Mouse (Mus musculus): ENCODE results near the gene Borcs5. TPM values are rescaled to one million over a fixed set of nuclear protein-coding genes. Genes with fewer than 3 reads are reported as not detected.

Borcs5 gene
- total RNA-seq (2015; ENCODE audit: low replicate concordance): 3.8 and 5.0 TPM in 2 replicates
- 0.45 and 6.4 TPM in 2 replicates for total RNA-seq (2017; ENCODE audit: low replicate concordance)

DNA sequence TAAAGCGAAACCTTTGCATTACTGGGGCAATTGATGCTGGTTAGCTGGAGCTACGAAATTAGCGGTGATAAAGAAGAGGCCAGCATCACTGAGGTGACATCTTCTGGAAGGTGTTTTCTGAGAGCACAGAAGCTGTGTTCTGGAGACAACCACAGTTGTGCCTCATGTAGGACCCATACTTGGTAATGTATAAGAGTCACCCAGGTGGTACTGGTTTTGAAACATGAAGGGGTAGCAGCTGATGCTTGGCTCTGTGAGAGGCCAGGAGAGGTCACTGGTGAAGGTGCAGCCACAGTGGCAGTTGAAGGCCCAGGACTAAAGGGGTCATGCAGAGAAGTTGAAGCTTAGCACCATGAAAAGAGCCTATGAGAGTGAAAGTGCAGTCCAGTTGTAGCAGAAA is at the start of gene Borcs5:
Borcs5 (plus strand) TSS at position 301 of the 400 bp plus-strand sequence.
- ATAC-seq (replicated peaks; ENCODE audit: low FRiP score, poor library complexity, severe bottlenecking): no peak

DNA sequence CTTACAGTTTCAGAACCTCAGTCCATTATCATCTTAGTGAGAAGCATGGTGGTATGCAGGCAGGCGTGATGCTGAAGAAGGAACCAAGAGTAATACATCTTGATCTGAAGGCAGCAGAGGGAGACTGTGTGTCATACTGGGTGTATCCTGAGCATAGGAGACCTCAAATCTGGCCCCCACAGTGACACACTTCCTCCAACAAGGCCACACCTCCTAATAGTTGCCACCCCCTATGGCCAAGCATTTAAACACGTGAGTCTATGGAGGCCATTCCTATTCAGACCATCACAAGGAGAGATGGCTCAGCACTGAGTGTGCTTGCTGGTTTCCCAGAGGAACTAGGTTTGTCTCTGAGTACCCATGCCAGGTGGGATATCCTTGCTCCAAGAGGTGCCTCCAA is 47.7 kb upstream of the Borcs5 start:
- ATAC-seq (replicated peaks; ENCODE audit: low FRiP score, poor library complexity, severe bottlenecking): no peak

DNA sequence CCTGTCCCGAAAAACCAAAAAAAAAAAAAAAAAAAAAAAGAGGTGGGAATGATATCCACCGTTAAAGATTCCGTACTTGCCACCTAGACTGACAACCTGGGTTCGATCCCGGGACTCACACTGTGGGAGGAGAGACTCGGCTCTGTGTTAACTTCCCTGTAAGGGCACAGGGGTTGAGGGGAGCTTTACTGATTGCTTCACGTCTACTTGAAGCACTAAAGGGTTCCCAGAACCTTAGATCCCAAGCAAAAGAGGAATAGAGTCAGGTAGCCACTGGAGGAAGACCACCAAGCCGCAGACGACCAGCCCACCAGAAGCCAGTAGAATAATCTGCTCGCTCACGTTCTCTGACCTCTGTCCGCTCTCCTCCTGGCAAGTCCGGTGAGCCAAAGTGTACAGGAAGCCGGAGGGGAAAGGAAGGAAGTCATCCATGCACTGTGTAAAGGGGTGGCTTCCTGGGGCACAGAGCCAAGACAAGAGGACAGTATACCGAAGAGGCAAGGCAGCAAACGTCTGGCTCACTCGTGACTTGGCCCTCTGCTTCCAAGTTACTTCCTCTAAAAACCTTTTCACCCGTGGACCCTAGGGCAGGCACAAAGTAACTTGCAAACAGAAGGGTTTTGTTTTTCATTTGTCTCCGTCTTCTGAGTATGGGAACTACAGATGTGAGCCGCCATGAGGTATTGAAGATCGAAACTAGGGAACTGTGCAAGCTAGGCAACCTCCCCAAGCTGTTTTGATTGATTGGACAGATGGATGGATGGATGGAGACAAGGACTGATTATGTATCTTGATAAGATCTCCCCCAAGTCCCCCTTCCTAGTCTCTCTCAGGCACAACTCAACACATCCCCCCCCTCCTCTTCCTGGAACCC is 44.5 kb upstream of the Borcs5 start:
- ATAC-seq (replicated peaks; ENCODE audit: low FRiP score, poor library complexity, severe bottlenecking): no peak

DNA sequence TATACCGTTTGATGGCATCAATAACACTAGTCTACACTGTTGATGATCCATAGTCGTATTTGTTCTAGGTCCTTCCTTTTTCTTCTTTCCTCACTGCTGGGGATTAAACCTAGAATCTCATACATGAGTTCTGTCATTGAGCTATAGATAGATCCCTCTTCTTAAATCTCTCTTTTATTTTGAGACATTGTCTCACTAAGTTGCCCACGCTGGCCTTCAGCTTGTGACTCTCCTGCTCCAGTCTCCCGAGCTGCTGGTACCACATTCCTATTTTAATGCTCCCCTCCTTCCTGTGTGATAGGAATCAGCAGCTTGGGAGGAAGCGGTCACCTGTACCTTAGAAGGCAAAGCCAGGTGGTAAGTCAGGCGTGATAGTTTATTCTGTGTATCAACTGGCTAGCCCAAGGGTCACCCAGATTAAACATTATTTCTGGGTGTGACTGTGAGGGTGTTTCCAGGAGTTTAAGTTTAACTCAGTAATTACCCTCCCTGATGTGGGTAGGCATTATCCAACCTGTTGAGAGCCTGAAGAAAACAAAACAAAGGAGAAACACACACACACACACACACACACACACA is 41.6 kb upstream of the Borcs5 start:
- no peak for ATAC-seq (replicated peaks; ENCODE audit: low FRiP score, poor library complexity, severe bottlenecking)

DNA sequence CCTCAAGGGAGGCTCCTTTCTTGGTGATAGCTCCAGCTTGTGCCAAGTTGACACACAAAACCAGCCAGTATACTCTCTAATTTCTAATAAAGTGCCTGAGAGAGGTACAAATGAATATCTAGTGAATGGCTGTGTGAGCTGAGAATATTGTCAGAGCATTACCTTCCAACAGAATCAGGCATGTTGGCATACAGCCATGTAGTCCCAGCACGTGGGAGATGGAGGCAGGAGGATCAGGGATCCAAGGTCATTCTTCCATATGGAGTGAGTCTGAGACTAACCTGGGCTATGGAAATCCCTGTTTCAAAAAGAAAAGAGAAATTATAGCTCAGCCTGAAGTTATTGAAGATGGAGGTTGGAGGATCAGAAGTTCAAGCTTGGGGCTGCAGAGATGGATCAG is 40.1 kb upstream of the Borcs5 start:
- no peak for ATAC-seq (replicated peaks; ENCODE audit: low FRiP score, poor library complexity, severe bottlenecking)

DNA sequence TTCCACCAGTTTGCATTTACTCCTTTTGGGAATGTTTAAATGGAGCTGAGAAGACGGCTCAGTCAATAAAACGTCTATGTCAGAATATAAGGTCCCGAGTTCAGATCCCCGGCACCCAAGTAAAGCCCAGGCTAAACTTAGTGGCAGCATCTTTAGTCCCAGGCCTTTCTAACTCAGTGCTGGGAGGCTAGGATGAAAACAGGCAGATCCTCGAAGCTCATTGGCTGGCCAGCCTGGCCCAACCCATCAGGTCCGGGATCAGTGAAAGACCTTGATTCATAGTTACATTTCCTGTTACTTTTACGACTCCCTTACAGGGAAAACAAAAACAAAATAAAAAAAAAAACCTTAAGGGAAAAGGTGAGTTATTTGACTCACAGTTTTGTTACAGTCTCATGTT is 38.2 kb upstream of the Borcs5 start:
- ATAC-seq (replicated peaks; ENCODE audit: low FRiP score, poor library complexity, severe bottlenecking): no peak

DNA sequence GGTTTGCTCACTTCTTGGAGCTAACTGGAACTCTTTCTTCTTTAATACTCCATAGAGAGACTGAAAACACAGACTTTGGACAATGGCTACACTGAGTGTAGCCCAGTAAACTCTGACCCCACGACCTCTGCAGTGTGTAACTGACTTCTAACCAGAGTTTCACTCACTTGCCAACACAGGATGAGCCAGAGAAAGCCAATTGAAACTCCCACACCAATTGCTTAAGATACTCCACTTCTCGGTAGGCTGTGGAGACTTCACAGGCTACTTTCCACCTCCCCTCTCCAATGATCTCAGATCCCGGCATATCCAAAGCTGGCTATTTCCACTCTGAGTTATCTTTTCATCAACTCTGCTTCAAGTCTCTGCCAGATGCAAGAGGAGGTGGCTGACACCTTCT is 37.5 kb upstream of the Borcs5 start:
- no peak for ATAC-seq (replicated peaks; ENCODE audit: low FRiP score, poor library complexity, severe bottlenecking)

DNA sequence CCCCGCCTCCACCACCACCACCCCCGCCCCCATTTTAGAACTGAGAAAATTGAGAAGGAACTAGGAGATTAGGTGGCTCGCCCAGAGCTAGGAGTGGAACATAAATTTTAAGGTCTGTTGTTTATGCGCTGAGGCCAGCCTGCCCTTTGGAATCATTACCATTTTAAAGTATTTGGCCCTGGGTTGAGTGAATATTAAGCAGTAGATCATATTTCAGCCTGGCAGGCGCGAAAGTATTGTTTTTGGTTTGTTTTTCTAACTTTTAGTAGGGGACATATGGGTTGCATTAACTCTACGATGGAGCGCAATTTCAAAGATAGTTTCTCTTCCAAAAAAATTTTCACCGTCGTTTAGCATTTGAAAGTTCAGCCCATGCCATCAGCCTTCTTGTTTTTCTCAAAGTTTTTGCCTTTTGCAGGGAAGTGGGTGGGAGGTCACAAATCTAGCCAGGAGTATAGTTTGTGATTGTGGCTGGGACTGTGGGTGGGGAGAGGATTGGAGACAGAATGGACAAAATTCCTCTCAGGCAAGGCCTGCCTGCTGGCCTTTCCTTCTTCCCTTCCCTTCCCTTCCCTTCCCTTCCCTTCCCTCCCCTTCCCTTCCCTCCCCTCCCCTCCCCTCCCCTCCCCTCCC is 36.8 kb upstream of the Borcs5 start:
- no peak for ATAC-seq (replicated peaks; ENCODE audit: low FRiP score, poor library complexity, severe bottlenecking)

DNA sequence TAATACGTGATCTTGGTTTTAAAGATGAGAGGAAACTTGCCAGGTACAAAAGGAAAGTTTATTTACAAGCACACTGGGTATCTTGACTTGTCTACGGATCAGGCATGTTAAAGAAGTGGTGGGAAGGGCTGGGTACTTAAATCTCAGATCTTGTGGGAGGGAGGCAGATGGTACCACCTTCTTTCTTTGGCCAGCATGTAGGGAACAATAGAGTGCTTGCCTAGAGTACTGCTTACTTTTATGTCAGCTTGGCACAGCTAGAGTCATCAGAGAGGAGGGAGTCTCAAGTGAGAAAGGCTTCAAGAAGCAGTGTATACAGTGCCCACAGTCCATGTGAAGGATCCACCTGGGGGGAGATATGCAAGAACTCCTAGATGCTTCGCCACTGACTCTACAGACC is 34.1 kb upstream of the Borcs5 start:
- no peak for ATAC-seq (replicated peaks; ENCODE audit: low FRiP score, poor library complexity, severe bottlenecking)

DNA sequence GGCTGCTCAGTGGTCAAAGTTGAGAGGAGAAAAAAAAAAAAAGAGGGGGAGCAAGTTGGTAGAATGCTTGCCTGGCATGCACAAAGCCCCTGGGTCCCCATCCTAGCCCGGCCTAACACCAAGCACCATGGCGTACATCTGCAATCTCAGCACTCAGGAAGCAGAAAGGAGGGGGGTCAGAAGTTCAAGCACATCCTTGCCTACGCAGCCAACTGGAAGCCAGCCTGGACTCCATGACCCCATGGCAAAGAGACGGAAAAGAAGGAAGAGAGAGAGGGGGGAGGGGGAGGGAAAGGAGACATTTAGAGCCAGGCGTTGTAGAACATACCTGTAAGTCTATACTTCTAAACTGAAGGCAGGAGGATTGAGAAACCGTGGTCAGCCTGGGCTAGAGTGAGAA is 32.8 kb upstream of the Borcs5 start:
- no peak for ATAC-seq (replicated peaks; ENCODE audit: low FRiP score, poor library complexity, severe bottlenecking)

DNA sequence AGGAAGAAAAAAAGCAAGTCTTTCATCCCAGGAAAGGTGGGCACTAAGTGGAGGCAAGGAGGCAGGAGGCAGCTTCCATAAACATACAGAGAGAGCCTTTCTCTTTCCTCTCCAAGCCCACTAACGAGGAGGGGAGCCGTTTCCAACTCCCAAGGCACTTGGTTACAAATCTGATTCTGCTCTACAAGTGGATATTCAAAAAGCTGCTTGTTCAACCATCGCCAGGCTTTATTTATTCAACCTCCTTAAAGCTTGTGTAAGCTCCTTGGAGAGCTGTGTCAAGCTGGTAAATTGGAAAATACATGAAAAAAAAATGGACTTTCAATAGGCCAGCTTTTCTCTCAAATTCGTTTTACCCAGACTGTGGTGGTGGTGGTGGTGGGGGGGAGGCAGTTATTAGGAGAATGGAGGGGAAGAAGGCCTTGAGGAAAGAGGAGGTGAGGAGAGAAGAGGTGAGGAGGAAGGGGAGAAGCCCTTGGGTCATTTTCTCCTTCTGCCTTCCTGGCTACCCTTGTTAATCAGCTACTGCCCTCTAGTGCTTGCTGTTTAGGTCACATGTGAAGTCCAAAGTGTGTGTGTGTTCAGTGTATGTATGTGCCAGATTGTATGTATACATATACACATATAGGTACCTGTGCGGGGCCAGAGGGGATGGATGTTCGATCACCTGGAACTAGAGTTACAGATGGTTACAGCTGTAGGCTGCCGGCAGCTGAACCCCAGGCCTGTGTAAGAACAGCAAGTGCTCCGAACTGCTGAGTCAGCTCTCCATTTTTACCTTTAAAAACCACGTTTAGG is 32.2 kb upstream of the Borcs5 start:
- no peak for ATAC-seq (replicated peaks; ENCODE audit: low FRiP score, poor library complexity, severe bottlenecking)

DNA sequence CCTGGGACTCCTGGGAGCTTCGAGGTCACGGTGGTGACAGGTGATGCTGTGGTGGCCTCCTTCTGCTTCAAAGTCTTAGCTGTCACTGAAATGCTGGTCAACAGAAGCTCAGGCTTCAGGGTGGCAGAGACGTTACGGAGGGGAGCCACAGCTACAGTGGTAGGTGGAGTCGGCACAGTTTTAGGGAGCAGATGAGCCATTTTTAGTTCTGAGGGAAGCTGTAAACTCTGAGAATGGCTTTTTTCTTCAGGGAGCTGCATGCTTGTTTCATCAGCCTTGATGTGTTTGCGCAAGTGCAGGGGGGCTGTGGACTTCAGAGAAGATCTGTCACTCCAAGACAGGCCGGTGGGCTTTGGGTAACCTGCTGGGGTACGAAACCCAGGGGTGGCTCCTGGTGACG is 28.9 kb upstream of the Borcs5 start:
- no peak for ATAC-seq (replicated peaks; ENCODE audit: low FRiP score, poor library complexity, severe bottlenecking)

DNA sequence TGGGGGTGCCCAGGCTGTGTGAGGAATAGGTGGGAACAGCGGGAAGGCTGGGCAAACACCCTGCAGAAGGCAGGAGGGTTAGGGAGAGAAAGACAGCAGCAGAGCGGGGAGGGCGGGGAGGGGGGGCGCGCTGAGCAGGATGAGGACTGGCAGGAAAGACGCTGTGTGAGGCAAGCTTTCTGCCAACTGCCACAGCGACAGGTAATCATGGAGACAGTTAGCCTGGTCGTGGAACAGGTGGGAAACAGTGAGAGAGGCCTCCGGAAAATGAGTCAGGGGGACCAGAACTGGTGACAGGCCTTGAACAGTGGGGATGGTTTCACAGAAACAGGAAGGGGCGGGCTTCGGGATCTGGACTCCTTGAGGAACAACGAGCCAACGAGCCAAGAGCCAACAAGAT is 27.4 kb upstream of the Borcs5 start:
- no peak for ATAC-seq (replicated peaks; ENCODE audit: low FRiP score, poor library complexity, severe bottlenecking)

DNA sequence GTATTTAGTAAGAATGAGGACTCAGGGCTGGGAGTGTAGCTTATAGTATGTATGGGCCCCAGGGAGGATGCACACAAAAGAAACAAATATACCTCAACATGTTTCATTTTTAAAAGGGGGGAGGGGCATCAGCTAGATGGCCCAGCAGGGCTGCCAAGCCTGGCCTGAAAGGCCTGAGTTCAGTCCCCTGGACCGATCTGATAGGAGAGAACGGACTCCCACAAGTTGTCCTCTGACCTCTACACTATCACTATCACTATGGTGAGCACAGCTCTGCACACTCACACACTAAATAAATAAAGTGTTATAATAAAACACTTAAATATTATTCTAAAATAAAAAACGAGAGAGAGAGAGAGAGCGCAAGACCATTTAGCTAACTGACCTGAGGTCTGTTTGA is 25.0 kb upstream of the Borcs5 start:
- ATAC-seq (replicated peaks; ENCODE audit: low FRiP score, poor library complexity, severe bottlenecking): peak; percentile 36

DNA sequence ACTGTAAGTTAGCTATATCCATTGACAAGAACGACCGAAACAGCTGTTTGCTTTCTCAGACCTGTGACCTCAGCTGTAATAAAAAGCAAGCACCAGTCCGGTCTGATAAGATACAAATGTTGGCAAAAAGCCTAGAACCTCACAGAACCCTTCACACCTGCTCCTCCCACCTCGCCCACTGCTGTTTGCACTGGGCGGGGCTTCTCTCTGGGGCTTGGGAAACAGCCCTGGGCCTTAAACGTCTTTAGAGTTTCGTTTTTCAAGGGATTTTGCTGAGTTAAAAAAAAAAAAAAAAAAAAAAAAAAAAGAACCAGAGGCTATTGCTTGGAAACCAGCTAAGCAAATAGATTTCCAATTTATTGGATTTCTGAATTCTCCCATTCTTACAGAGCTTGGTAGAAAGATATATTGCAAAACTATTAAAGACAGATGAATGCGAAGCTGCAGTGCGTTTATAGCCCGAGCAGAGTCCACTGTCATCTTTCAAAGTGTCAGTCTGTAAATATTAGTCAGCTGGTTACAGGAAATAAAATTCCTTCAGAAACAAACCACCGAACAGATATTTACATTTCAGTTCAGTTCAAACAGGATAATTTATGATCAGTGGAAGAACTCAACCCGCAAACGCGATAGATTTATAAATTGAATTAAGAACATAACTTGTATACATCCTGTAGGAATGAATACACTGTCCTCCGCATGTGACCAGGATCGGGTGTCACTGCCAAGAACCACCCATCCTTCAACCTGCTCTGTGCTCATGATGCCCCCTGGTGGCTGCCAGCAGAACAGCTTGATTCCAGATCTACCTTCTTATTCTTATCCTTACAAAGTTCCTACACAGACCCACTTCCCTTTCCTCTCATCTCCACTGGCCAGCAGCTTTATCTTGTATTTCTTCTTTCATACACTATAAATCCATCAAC is 24.3 kb upstream of the Borcs5 start:
- ATAC-seq (replicated peaks; ENCODE audit: low FRiP score, poor library complexity, severe bottlenecking): peak; percentile 92

DNA sequence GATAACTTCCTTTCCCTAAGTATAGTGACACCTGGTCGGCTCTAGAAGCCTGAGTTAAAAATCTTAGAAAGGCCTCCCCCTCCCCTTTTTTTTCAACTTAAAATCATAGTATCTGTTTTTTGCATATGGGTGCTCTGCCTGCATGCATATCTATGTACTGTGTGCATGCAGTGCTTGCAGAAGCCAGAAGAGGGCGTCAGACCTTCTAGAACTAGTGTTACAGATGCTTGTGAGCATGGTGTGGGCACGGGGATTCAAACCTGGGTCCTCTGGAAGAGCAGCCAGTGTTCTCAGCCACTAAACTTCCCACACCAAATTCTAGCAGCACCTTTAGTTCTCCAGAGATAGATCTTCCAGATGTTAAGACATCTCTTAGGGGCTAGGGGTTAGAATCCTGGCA is 21.7 kb upstream of the Borcs5 start:
- no peak for ATAC-seq (replicated peaks; ENCODE audit: low FRiP score, poor library complexity, severe bottlenecking)

DNA sequence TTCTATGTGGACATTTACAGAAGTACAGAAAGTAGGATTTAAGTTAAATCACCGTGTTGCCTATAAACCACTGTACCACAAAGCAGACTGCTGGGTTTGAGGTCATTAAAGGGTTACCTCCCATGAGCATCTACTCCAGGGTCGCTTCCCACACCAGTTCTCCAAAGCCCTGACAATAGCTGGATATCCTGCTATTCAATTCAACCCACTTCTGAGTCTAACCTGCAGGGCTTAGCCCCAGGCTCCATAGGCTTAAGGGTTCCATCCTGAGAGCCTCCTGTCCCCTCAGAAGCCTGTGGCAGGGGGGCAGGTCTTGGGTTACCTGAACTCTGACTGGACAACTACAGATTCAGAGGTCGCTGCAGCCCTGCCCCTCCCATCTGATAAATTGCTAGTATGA is 19.2 kb upstream of the Borcs5 start:
- no peak for ATAC-seq (replicated peaks; ENCODE audit: low FRiP score, poor library complexity, severe bottlenecking)

DNA sequence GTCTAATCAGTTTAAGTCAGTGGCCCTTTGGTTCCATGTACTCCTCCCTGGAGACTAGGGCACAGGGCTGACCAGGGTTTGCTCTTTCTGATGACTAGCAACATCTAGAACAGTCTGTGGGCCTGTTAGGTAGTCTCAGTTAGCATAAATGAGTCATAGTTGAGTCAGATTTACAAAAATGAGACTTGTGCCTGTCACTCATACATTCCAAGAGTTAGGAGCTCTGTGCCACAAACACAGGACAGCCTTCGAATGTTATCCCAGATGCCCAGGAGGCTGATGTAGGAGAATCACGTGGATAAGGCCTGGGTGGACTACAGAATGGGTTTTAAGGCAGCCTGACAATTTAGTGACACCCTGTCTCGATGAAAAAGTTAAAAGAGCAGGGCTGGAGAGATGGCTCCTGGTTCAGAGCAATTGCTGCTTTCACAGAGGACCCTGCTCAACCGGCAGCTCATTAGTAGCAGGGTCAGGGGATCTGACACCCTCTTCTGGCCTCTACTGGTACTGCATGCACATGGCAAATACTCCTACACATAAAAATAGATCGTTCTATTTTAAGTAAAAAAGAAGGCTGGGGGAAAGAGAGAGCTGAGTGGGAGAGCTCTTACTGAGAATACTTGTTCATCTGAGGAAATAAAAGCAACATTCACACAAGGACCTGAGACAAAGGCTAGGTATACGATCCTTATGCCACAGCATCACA is 18.3 kb upstream of the Borcs5 start:
- peak; percentile 48; the same call in 1 of the 2 replicates for ATAC-seq (replicated peaks; ENCODE audit: low FRiP score, poor library complexity, severe bottlenecking)

DNA sequence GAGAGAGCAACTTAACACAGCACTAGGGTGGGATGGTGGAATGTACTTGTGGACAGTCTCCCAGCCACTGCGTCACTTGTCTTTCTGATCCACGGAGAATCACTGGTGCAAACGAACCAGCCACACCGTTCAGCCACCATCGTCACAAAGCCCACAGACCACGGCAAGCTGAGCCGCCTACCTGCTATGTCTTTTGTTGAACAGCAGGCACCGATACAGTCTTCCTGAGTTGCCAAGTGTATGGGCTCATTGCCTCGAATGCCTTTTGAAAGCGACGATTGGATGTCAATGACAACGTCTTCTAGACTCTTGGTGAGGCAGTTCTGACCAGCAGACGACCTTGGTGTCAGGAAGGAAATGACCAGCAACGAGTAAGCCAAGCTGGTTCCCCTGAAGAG is 17.8 kb upstream of the Borcs5 start:
- no peak for ATAC-seq (replicated peaks; ENCODE audit: low FRiP score, poor library complexity, severe bottlenecking)
